Mouse (Mus musculus) hindbrain, embryonic 13.5 days (tissue): ENCODE results near the gene Smarcb1. TPM values are rescaled to one million over a fixed set of nuclear protein-coding genes. Genes with fewer than 3 reads are reported as not detected.

ENCODE experiments used
- polyA plus RNA-seq: library from polyadenylated mRNA; unstranded; fragments of >200 nt; fragmentation: Nextera tagmentation; extraction: Ambion mirVana; gene quantifications from 2 replicates; pipeline ENCODE4 v1.2.1, GENCODE M21; 2015

The Smarcb1 gene
- polyA plus RNA-seq, 1 experiment from 2014 or later: 302 TPM

Other genes starting within 250 kb of the Smarcb1 start
- 39.5 and 45.7 TPM in 2 replicates for gene Cabin1, start 157.3 kb downstream of the Smarcb1 start, polyA plus RNA-seq
- gene Ddt, start 148.2 kb downstream of the Smarcb1 start, polyA plus RNA-seq: 86.6 and 96.6 TPM in 2 replicates
- gene Gm20441, start 140.7 kb downstream of the Smarcb1 start, polyA plus RNA-seq: not detected in 2 replicates
- gene Gstt3, start 140.2 kb downstream of the Smarcb1 start, polyA plus RNA-seq: 0.91 and 1.1 TPM in 2 replicates
- gene Gstt1, start 123.0 kb downstream of the Smarcb1 start, polyA plus RNA-seq: 7.2 and 7.7 TPM in 2 replicates
- not detected in 2 replicates for gene Gstt4, start 99.1 kb downstream of the Smarcb1 start, polyA plus RNA-seq
- 6.9 and 7.1 TPM in 2 replicates for gene Gstt2, start 84.2 kb downstream of the Smarcb1 start, polyA plus RNA-seq
- gene Mif, start 61.4 kb downstream of the Smarcb1 start, polyA plus RNA-seq: 1,531 and 1,576 TPM in 2 replicates
- gene Derl3, start 28.2 kb downstream of the Smarcb1 start, polyA plus RNA-seq: 1.7 and 1.8 TPM in 2 replicates
- gene Chchd10, start 11.5 kb upstream of the Smarcb1 start, polyA plus RNA-seq: 37.0 and 37.8 TPM in 2 replicates
- gene Mmp11, start 14.9 kb upstream of the Smarcb1 start, polyA plus RNA-seq: 26.8 and 34.9 TPM in 2 replicates
- gene Gm867, start 19.1 kb upstream of the Smarcb1 start, polyA plus RNA-seq: 1.7 and 2.3 TPM in 2 replicates
- 0.57 and 1.2 TPM in 2 replicates for gene Vpreb3, start 21.4 kb upstream of the Smarcb1 start, polyA plus RNA-seq
- not detected in 2 replicates for gene Gm5134, start 32.9 kb upstream of the Smarcb1 start, polyA plus RNA-seq
- 12.0 and 12.5 TPM in 2 replicates for gene Zfp280b, start 111.0 kb upstream of the Smarcb1 start, polyA plus RNA-seq
- 0.05 TPM in 1 of 2 replicates, not detected in the other for gene Slc5a4b, start 189.3 kb upstream of the Smarcb1 start, polyA plus RNA-seq
- 0.09 TPM in 1 of 2 replicates, not detected in the other for gene Slc5a4a, start 225.8 kb upstream of the Smarcb1 start, polyA plus RNA-seq